Mouse (Mus musculus) heart, embryonic 14.5 days (tissue): ENCODE results near the gene Rapgef5. TPM values are rescaled to one million over a fixed set of nuclear protein-coding genes. Genes with fewer than 3 reads are reported as not detected.

Source experiments
- ATAC-seq: fragments of 200-750 bp; cut with Nextera tagmentation; 2 replicates; pipeline ENCODE4 v1.8.0; 2017; ENCODE audit warnings: low read depth, moderate TSS enrichment; ENCODE audit not compliant: insufficient number of reproducible peaks, insufficient read depth, low FRiP score
- H3K27ac ChIP-seq, 2 experiments: fragments of 200-500 bp in 1 of 2; fragments of 300-500 bp in 1 of 2; sonication (generic) in 1 of 2; replicated peaks in 1 of 2; 2 replicates each; pipeline ENCODE4 v1.5.1; 2012 to 2014; ENCODE audit warnings: low read depth in 2 of 2, low read length in 2 of 2, control low read depth in 1 of 2, mild to moderate bottlenecking in 1 of 2, mixed read lengths in 1 of 2; ENCODE audit not compliant: control insufficient read depth in 1 of 2, insufficient read depth in 1 of 2
- H3K27me3 ChIP-seq: fragments of 300-500 bp; sonication (generic); 2 replicates; pipeline ENCODE4 v1.6.1; 2014; ENCODE audit warnings: mild to moderate bottlenecking, low read length, control low read depth; ENCODE audit not compliant: control insufficient read depth, insufficient read depth
- H3K36me3 ChIP-seq: fragments of 300-500 bp; sonication (generic); 2 replicates; pipeline ENCODE4 v1.6.1; 2014; ENCODE audit warnings: mild to moderate bottlenecking, control low read depth, low read length, mixed read lengths; ENCODE audit not compliant: control insufficient read depth, insufficient read depth
- H3K4me1 ChIP-seq, 2 experiments: fragments of 200-500 bp in 1 of 2; fragments of 300-500 bp in 1 of 2; sonication (generic) in 1 of 2; 2 replicates each; pipeline ENCODE4 v1.6.1; 2012 to 2014; ENCODE audit warnings: low read length in 2 of 2, control low read depth in 1 of 2, mixed read lengths in 1 of 2; ENCODE audit not compliant: control insufficient read depth in 2 of 2, insufficient read depth in 2 of 2
- H3K4me2 ChIP-seq: fragments of 300-500 bp; sonication (generic); 2 replicates; pipeline ENCODE4 v1.6.1; 2014; ENCODE audit warnings: mild to moderate bottlenecking, low read length
- H3K4me3 ChIP-seq, 2 experiments: fragments of 200-500 bp in 1 of 2; fragments of 300-500 bp in 1 of 2; sonication (generic) in 1 of 2; 2 replicates each; pipeline ENCODE4 v1.5.1; 2012 to 2014; ENCODE audit warnings: low read length in 2 of 2, mild to moderate bottlenecking in 2 of 2, control low read depth in 1 of 2, low read depth in 1 of 2, moderate library complexity in 1 of 2; ENCODE audit not compliant: control insufficient read depth in 1 of 2, insufficient read depth in 1 of 2
- H3K9ac ChIP-seq: fragments of 300-500 bp; sonication (generic); 2 replicates; pipeline ENCODE4 v1.6.1; 2014; ENCODE audit warnings: mild to moderate bottlenecking, low read length
- H3K9me3 ChIP-seq: fragments of 300-500 bp; sonication (generic); 2 replicates; pipeline ENCODE4 v1.6.1; 2016; ENCODE audit warnings: low read length, control low read depth; ENCODE audit not compliant: control insufficient read depth
- WGBS: fragments of 180-500 bp; shearing (Covaris S2); extraction: QIAGEN DNeasy Blood & Tissue Kit; methylation state at CpG from one replicate; pipeline ENCODE4 v1.1.7; 2014; 5-methylcytosine and 5-hydroxymethylcytosine counted together
- polyA plus RNA-seq: library from polyadenylated mRNA; unstranded; fragments of >200 nt; fragmentation: Nextera tagmentation; extraction: Ambion mirVana; gene quantifications from 2 replicates; pipeline ENCODE4 v1.2.1, GENCODE M21; 2014

Gene Rapgef5
- polyA plus RNA-seq, 1 experiment from 2014 or later = 19.6 TPM

DNA sequence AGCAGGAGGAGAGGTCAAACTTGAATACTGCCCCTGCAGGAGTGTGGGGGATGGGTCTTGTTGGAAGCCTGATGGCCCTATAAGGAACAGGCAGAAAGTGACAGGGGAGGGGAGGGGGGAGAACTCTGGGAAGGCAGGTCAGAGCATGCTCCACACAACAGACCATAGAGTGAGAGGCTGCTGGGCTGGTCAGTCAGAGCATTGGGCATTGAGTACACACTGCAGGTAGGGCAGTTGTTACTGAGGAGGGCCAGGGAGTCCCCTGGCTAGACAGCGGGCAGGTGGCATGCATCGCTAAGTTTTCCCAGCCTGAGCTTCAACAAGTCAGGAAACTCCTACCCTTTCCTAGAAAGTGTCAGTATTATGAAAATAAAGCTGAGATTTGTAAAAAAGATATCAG lies 106.7 kb downstream of the Rapgef5 start:
- H3K27me3 ChIP-seq = no peaks in the 10 kb centered on the region
- 91% methylated on average over 2 of the region's 2 CpGs for WGBS
- no peaks in the 10 kb centered on the region for H3K36me3 ChIP-seq
- H3K9me3 ChIP-seq = no peaks in the 10 kb centered on the region
- no peak overlapping the region for H3K4me3 ChIP-seq
- no peak overlapping the region for H3K27ac ChIP-seq
- no peaks in the 10 kb centered on the region for H3K4me1 ChIP-seq
- H3K4me2 ChIP-seq = no peak overlapping the region
- ATAC-seq = no peak
- H3K9ac ChIP-seq = no peak overlapping the region

GRCm38 (mm10) chr12:117627311-117627710 lies 111.0 kb downstream of the Rapgef5 start:
- Histone ChIP-seq H3K4me3 (no peak overlapping the region), H3K9me3 (no peaks in the 10 kb centered on the region), H3K4me1 (peaks cover 8 to 12% of the 10 kb centered on the region in 2 experiments), H3K27ac (no peak overlapping the region), H3K9ac (no peak overlapping the region), H3K4me2 (no peak overlapping the region), H3K27me3 (no peaks in the 10 kb centered on the region), H3K36me3 (no peaks in the 10 kb centered on the region)
- 74% methylated on average over 2 of the region's 2 CpGs for WGBS
- no peak for ATAC-seq

- no peak overlapping the region for H3K27ac ChIP-seq
- H3K4me3 ChIP-seq = no peak overlapping the region
- H3K9me3 ChIP-seq = no peaks in the 10 kb centered on the region
- H3K9ac ChIP-seq = no peak overlapping the region
- H3K4me2 ChIP-seq = no peak overlapping the region
- H3K36me3 ChIP-seq = no peaks in the 10 kb centered on the region
- 73% methylated on average over 18 of the region's 18 CpGs for WGBS
- no peak for ATAC-seq
- H3K27me3 ChIP-seq = no peaks in the 10 kb centered on the region
- H3K4me1 ChIP-seq = peaks cover 8 to 12% of the 10 kb centered on the region in 2 experiments
Observed at GRCm38 (mm10) chr12:117628321-117629093, 112.2 kb downstream of the Rapgef5 start.

DNA sequence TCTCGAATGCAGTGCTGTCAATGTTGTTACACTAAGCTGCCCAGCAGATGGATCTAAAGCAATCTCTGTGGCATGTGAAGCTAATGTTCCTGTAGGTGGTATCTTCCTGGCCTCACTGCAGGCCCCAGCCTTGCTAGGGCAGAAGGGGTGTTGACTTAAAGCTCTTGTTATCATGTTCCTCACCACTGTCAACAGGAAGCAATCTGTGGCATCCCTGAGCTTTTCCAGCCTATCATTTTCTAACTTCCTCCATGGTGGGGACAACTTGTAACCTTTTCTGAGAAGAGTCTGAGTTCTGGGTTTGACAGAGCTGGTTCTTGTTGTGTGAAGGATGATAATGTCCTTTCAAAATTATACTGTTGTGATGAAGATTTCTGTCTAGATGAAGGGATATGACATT lies 115.9 kb downstream of the Rapgef5 start:
- no peaks in the 10 kb centered on the region for H3K36me3 ChIP-seq
- H3K9ac ChIP-seq = no peak overlapping the region
- H3K9me3 ChIP-seq = no peaks in the 10 kb centered on the region
- no peaks in the 10 kb centered on the region for H3K27me3 ChIP-seq
- ATAC-seq = no peak
- 22% methylated on average over 1 of the region's 1 CpGs for WGBS
- peaks cover 10 to 12% of the 10 kb centered on the region in 2 experiments for H3K4me1 ChIP-seq
- H3K27ac ChIP-seq = no peak overlapping the region
- no peak overlapping the region for H3K4me2 ChIP-seq
- H3K4me3 ChIP-seq = no peak overlapping the region

DNA sequence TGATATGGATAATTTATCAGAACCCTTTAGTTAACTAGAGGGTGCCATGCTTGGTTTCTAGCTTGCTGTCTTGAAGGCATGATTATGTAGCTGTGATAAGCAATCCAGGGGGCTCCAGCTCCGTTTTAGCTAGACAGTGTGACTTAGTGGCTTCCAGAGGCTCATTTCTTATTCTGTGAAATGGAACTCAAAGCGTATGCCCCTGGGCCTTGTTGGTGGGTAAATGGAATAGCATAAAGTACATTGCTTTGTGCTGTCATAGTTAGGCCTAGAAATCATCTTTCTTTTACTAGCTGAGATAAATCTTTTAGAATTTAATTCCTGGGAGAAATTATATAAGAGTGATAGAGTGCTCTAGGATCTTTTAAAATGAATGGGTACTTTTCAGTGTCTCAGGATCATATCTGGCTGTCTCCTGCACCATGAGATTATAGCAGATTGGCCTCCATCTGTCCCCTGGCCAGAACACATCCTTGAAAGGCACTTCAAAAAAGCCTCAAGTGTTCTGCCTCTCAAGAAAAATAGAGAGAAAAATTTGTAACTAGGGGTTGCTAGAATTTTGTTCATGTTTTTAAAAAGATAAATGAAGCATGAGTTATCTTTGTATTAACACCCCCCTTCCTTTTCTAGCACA lies 120.0 kb downstream of the Rapgef5 start:
- Histone ChIP-seq H3K9ac (no peak overlapping the region), H3K36me3 (no peaks in the 10 kb centered on the region), H3K27ac (no peak overlapping the region), H3K4me2 (no peak overlapping the region), H3K4me3 (no peak overlapping the region), H3K9me3 (no peaks in the 10 kb centered on the region), H3K27me3 (no peaks in the 10 kb centered on the region), H3K4me1 (peaks cover 7 to 8% of the 10 kb centered on the region in 2 experiments)
- WGBS = 65% methylated on average over 2 of the region's 2 CpGs
- no peak for ATAC-seq

GRCm38 (mm10) chr12:117636969-117637368 lies 120.7 kb downstream of the Rapgef5 start:
- no peak overlapping the region for H3K9ac ChIP-seq
- H3K4me1 ChIP-seq = peaks cover 3 to 4% of the 10 kb centered on the region in 2 experiments; a peak in 3 of 4 replicates
- no peaks in the 10 kb centered on the region for H3K27me3 ChIP-seq
- H3K4me3 ChIP-seq = no peak overlapping the region
- H3K4me2 ChIP-seq = no peak overlapping the region
- no peaks in the 10 kb centered on the region for H3K36me3 ChIP-seq
- no peaks in the 10 kb centered on the region for H3K9me3 ChIP-seq
- H3K27ac ChIP-seq = no peak overlapping the region
- ATAC-seq = no peak
- 65% methylated on average over 6 of the region's 6 CpGs for WGBS

- H3K27ac ChIP-seq = no peak overlapping the region
- no peak for ATAC-seq
Observed at GRCm38 (mm10) chr12:117638833-117639232, 122.6 kb downstream of the Rapgef5 start.

More at GRCm38 (mm10) chr12:117638833-117639232, 122.6 kb downstream of the Rapgef5 start:
- H3K36me3 ChIP-seq = no peaks in the 10 kb centered on the region
- no peak overlapping the region for H3K9ac ChIP-seq
- H3K4me1 ChIP-seq = 0 out of 4 replicates have a peak, but pooled peaks cover 0 to 2% of the 10 kb centered on the region in 2 experiments
- no peak overlapping the region for H3K4me2 ChIP-seq
- 68% methylated on average over 2 of the region's 2 CpGs for WGBS
- H3K9me3 ChIP-seq = no peaks in the 10 kb centered on the region
- no peaks in the 10 kb centered on the region for H3K27me3 ChIP-seq
- no peak overlapping the region for H3K4me3 ChIP-seq
